Comparison of ENCODE assay signal across 9 mouse cellular contexts in genomic region chr11:114830433-114830773, GRCm38 (mm10). TPM values are rescaled to one million over a fixed set of nuclear protein-coding genes. Genes with fewer than 3 reads are reported as not detected.
A peak's percentile ranks its signal among the peaks of the same experiment; 100 is the strongest.
DNase-seq lines count a peak whose midpoint lies in the region; ATAC-seq and TF ChIP-seq lines count a peak whose summit lies in the region.
"Had no signal": no experiment of that assay in that cellular context is flagged by ENCODE, and none has a peak within 500 bp of the region (broad histone marks: within the 10 kb centered on the region; RNA-seq: fewer than 3 reads in every experiment).

No protein-coding gene starts in this region.

- TF ChIP-seq CTCF in layer of hippocampus, adult 2 months (conservative IDR thresholded peaks at IDR 0.05), result no peak

- ATAC-seq in forebrain, embryonic 14.5 days, result peak; percentile 10; the same call in 1 of the 2 replicates
- no peak for ATAC-seq in neural tube, embryonic 13.5 days (ENCODE audit: low read depth)

- 23% methylated on average over 8 of the region's 8 CpGs for WGBS in forebrain, embryonic 14.5 days
- 6% methylated on average over 8 of the region's 8 CpGs for WGBS in limb, embryonic 10.5 days
- 11% methylated on average over 8 of the region's 8 CpGs for WGBS in neural tube, embryonic 13.5 days

- peak overlapping the region; percentile 43; the same call in 1 of the 2 replicates for H3K27ac ChIP-seq in layer of hippocampus, adult 2 months
- no peak overlapping the region for H3K27ac ChIP-seq in forebrain, embryonic 14.5 days (ENCODE audit: low read depth, low read length)
- peak overlapping the region; percentile 97 for H3K27ac ChIP-seq in limb, embryonic 10.5 days
- peak overlapping the region; percentile 25; the same call in 1 of the 2 replicates for H3K27ac ChIP-seq in neural tube, embryonic 13.5 days (replicated peaks)

- no peak for DNase-seq in layer of hippocampus, adult 2 months (ENCODE audit: low spot score in 2 of 2)
- DNase-seq in layer of hippocampus, postnatal 10 days (ENCODE audit: low spot score in 2 of 2), result no peak
- DNase-seq in forebrain, embryonic 14.5 days (ENCODE audit: low spot score), result no peak
- no peak for DNase-seq in limb, embryonic 10.5 days (ENCODE audit: low spot score)
- DNase-seq in B cell, adult 2 months, result no peak
- no peak for DNase-seq in frontal cortex, postnatal 10 days (ENCODE audit: low spot score in 2 of 2)
- no peak for DNase-seq in left cerebral cortex, adult 11 months (ENCODE audit: low spot score)
- DNase-seq: layer of hippocampus, adult 9-11 months had no signal

- no peaks in the 10 kb centered on the region for H3K27me3 ChIP-seq in forebrain, embryonic 14.5 days (replicated peaks; ENCODE audit: control insufficient read depth, insufficient read depth, low read length)
- H3K27me3 ChIP-seq in limb, embryonic 10.5 days (ENCODE audit: low read depth, poor library complexity, severe bottlenecking), result no peaks in the 10 kb centered on the region
- 0 out of 2 replicates have a peak, but pooled peaks cover 2% of the 10 kb centered on the region for H3K27me3 ChIP-seq in neural tube, embryonic 13.5 days

- no peak overlapping the region; the same call in 1 of the 2 replicates for H3K4me3 ChIP-seq in layer of hippocampus, adult 2 months
- no peak overlapping the region for H3K4me3 ChIP-seq in forebrain, embryonic 14.5 days (ENCODE audit: low read depth, low read length)
- H3K4me3 ChIP-seq in limb, embryonic 10.5 days, result peak overlapping the region; percentile 49
- 0 out of 2 replicates have a peak overlapping the region, but pooled peaks have one; percentile 22 for H3K4me3 ChIP-seq in neural tube, embryonic 13.5 days

- H3K36me3 ChIP-seq in forebrain, embryonic 14.5 days (ENCODE audit: control insufficient read depth, insufficient read depth, low read length), result no peaks in the 10 kb centered on the region
- H3K36me3 ChIP-seq in limb, embryonic 10.5 days, result no peaks in the 10 kb centered on the region
- H3K36me3 ChIP-seq in neural tube, embryonic 13.5 days, result no peaks in the 10 kb centered on the region

- H3K4me1 ChIP-seq in forebrain, embryonic 14.5 days (ENCODE audit: control insufficient read depth, insufficient read depth, low read length), result peaks cover 12% of the 10 kb centered on the region
- H3K4me1 ChIP-seq in limb, embryonic 10.5 days, result peaks cover 36% of the 10 kb centered on the region
- H3K4me1 ChIP-seq in neural tube, embryonic 13.5 days (replicated peaks), result peaks cover 18% of the 10 kb centered on the region

- H3K9ac ChIP-seq in forebrain, embryonic 14.5 days (ENCODE audit: low read length), result no peak overlapping the region
- peak overlapping the region; percentile 56 for H3K9ac ChIP-seq in neural tube, embryonic 13.5 days

- no peaks in the 10 kb centered on the region for H3K9me3 ChIP-seq in forebrain, embryonic 14.5 days (replicated peaks; ENCODE audit: control insufficient read depth, low read length)
- no peaks in the 10 kb centered on the region for H3K9me3 ChIP-seq in limb, embryonic 10.5 days (replicated peaks)
- no peaks in the 10 kb centered on the region for H3K9me3 ChIP-seq in neural tube, embryonic 13.5 days

- H3K4me2 ChIP-seq in forebrain, embryonic 14.5 days (ENCODE audit: low read length), result peak overlapping the region; percentile 43; the same call in 1 of the 2 replicates
- peak overlapping the region; percentile 54 for H3K4me2 ChIP-seq in neural tube, embryonic 13.5 days

RNA-seq across cellular contexts. Expression of gene Gprc5c, which starts 20.5 kb away (rescaled TPM):
- total RNA-seq in layer of hippocampus, adult 2 months (2021), result 1 to 10 TPM; 4.7 to 5.4 TPM
- total RNA-seq in layer of hippocampus, postnatal 10 days (2021), result 1 to 10 TPM; 3.9 to 5.1 TPM
- 4.4 and 5.4 TPM in 2 replicates for polyA plus RNA-seq in forebrain, embryonic 14.5 days (2014; fragmentation: Nextera tagmentation; extraction: Ambion mirVana)
- polyA plus RNA-seq in limb, embryonic 10.5 days (2016; fragmentation: Nextera tagmentation; extraction: Ambion mirVana), result 40.7 and 50.1 TPM in 2 replicates
- 14.2 and 15.6 TPM in 2 replicates for polyA plus RNA-seq in neural tube, embryonic 13.5 days (2015; fragmentation: Nextera tagmentation; extraction: Ambion mirVana)

RNA-seq across cellular contexts. Expression of gene Gpr142, which starts 31.7 kb away (rescaled TPM):
- total RNA-seq in layer of hippocampus, adult 2 months (2021), result not detected
- total RNA-seq in layer of hippocampus, postnatal 10 days (2021), result not detected
- not detected in 2 replicates for polyA plus RNA-seq in forebrain, embryonic 14.5 days (2014; fragmentation: Nextera tagmentation; extraction: Ambion mirVana)
- not detected in 2 replicates for polyA plus RNA-seq in limb, embryonic 10.5 days (2016; fragmentation: Nextera tagmentation; extraction: Ambion mirVana)
- not detected in 2 replicates for polyA plus RNA-seq in neural tube, embryonic 13.5 days (2015; fragmentation: Nextera tagmentation; extraction: Ambion mirVana)

RNA-seq across cellular contexts. Expression of gene Btbd17, which starts 34.7 kb away (rescaled TPM):
- 10 to 100 TPM; 21.7 to 22.9 TPM for total RNA-seq in layer of hippocampus, adult 2 months (2021)
- 10 to 100 TPM; 30.4 to 32.9 TPM for total RNA-seq in layer of hippocampus, postnatal 10 days (2021)
- 22.1 and 24.7 TPM in 2 replicates for polyA plus RNA-seq in forebrain, embryonic 14.5 days (2014; fragmentation: Nextera tagmentation; extraction: Ambion mirVana)
- polyA plus RNA-seq in limb, embryonic 10.5 days (2016; fragmentation: Nextera tagmentation; extraction: Ambion mirVana), result 0.14 TPM in 1 of 2 replicates, not detected in the other
- polyA plus RNA-seq in neural tube, embryonic 13.5 days (2015; fragmentation: Nextera tagmentation; extraction: Ambion mirVana), result 19.4 and 22.7 TPM in 2 replicates

RNA-seq across cellular contexts. Expression of gene Cd300a, which starts 59.4 kb away (rescaled TPM):
- under 1 TPM; 0.36 to 0.42 TPM for total RNA-seq in layer of hippocampus, adult 2 months (2021)
- total RNA-seq in layer of hippocampus, postnatal 10 days (2021), result under 1 TPM; 0.62 TPM
- polyA plus RNA-seq in forebrain, embryonic 14.5 days (2014; fragmentation: Nextera tagmentation; extraction: Ambion mirVana), result 0.73 and 1.0 TPM in 2 replicates
- 0.49 and 0.67 TPM in 2 replicates for polyA plus RNA-seq in limb, embryonic 10.5 days (2016; fragmentation: Nextera tagmentation; extraction: Ambion mirVana)
- polyA plus RNA-seq in neural tube, embryonic 13.5 days (2015; fragmentation: Nextera tagmentation; extraction: Ambion mirVana), result 1.2 and 2.8 TPM in 2 replicates

Comparison
In these comparisons a context has a peak if more than half of its experiments do, and no peak if none do; other contexts are left out.
1. H3K4me3 ChIP-seq: peak in limb, embryonic 10.5 days (single experiment) and neural tube, embryonic 13.5 days (single experiment); none in layer of hippocampus, adult 2 months (single experiment) and forebrain, embryonic 14.5 days (single experiment).
2. RNA of gene Btbd17, which starts 34.7 kb away (polyA plus RNA-seq): 22.1 to 24.7 TPM in forebrain, embryonic 14.5 days and 19.4 to 22.7 TPM in neural tube, embryonic 13.5 days; 0.14 TPM in limb, embryonic 10.5 days; every median in the first group is over 10 times any median in the second.